Mouse (Mus musculus): Measurements from ENCODE around the gene Klhdc8a. TPM values are rescaled to one million over a fixed set of nuclear protein-coding genes. Genes with fewer than 3 reads are reported as not detected.
A peak's percentile ranks its signal among the peaks of the same experiment; 100 is the strongest.

Klhdc8a gene
- polyA plus RNA-seq, 1 experiment = 0.26 TPM

DNA sequence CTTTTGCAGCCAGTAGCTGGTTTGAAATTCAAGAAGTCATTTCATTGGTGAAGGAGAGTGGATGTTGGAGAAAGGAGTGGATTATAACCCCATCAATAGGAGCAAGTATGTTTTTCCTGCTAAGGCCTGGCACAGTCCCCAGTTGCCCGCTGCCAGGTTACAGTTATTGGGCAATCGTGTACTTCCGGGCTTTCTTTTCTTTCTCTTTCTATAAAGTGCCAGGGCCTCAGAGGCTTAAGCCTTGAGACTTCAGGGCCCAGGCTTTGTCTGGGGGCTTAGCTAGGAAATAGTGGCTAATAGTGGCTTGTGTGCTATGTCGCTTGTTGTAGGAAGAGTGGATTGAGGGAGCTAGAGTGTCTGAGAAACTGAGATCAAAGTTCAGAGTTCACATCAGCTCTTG lies 19.0 kb downstream of the Klhdc8a start:
- no peak for DNase-seq (ENCODE audit: low read depth)

DNA sequence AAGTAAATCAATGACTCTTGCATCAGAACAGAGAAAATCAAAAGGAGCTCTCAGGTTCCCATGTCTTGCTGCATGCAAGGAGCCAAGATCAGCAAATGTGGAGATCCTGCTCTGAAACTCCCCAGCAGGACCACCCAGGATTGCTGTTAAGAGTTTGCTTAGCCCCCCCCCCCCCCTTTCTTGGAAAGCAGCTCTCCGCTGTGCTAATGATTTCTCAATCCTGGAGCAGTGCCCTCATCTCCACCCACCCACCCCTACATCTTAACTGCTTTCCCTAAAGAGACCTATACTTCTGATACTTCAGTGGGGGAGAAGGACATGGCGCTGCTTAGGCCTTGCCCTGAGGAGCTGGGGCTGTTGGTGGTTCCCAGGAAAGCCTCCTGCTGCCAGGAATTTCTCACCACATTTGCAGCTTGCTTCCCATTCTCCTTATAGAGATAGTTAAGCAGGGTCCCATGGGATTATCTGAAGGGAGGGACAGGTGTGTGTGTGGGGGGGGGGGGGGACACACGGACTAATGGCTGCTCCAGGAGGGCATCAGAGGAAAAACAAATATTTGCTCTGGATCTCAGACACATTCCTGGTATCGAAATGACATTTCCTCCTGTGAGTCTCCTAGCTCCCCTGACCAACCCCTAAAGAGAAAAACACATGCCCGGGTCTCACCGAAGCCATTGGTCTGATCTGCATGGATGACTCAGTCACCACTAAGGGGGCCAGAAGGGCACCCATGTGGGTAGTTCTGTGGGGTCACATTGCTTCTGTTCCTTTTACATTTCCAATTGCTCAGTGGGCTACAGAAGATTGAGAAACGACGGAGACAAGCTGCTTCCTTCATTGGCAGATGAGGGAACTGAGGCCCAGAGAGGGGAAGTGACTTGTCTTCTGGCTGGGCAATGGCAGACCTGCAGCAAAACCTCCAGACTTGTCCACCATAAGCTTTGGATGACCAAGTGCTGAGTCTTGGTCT lies 19.8 kb downstream of the Klhdc8a start:
- no peak for DNase-seq (ENCODE audit: low read depth)

DNA sequence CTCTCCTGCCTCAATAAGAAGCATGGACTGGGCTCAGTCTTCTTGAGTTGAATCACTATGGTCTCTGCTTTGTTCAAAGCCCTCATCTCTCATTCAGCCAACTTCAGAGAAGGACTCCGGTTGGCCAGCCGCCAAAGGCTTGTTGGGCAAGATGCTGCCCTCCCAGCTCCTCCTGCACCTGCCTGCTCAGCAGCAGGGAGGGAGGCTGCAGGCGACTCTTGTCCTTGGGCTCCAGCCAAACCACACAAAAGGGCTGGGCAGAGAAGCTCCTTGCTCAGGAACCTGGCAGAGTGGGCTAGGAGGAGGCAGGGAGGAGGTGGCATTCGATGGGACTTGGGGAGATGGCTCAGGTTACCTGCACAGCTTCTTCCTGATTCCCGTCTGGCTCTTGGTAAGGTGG lies 20.8 kb downstream of the Klhdc8a start:
- DNase-seq (ENCODE audit: low read depth) = peak; percentile 97

DNA sequence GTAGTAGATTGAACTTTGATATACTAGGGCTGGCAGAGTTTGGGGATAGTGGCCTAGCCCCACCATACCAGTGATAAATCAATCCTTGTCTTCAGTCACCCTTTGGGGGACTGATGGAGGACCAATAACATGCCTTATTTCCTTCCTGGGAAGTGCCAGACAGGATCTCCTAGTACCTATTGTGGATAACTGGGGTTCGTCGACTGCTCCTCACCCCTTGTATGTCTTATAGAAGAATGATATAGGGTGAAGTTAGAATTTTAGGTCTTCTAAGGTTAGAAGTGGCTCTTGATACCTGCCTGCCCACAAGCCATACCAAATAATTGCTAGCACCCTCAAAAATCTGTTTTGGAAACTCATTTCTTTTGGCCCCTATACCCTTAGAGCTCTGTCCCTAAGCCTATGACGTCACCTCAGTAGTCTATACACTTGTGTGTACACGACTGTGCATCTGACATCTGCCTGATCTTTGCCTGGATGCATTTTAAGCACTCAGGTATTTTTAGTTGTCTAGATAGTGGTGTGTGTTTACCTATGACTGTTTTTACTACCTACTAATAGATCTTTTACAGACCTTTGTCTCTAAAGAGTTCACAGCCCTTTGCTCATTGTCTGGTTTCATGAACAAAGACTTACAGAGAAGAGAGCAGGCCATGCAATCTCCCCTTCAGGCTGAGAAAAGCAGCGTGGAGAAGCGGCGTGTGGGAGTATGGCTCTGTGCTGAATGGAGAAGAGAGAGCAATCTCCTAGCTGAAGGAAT lies 23.6 kb downstream of the Klhdc8a start:
- DNase-seq (ENCODE audit: low read depth) = no peak

GRCm38 (mm10) chr1:132322711-132323542 lies 24.5 kb downstream of the Klhdc8a start:
- DNase-seq (ENCODE audit: low read depth) = no peak

DNA sequence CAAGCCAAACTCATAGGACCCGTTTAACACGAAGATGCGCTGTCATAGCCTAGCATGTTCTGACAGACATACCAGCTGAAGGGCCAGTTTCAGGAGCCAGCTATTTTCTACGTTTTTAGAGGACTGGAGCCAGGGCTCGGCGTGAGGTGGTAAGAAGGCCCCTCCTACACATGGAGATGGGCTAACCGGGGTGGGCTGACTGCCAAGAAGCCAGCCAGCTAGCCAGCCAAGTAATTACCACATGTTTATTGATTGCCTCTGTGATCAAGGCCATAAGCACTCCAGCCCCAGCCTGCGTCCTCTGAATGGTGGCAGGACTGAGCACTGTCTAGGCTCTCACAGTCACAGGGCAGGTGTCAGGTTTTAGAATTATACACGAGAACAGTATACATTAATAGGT lies 28.4 kb downstream of the Klhdc8a start:
- no peak for DNase-seq (ENCODE audit: low read depth)

DNA sequence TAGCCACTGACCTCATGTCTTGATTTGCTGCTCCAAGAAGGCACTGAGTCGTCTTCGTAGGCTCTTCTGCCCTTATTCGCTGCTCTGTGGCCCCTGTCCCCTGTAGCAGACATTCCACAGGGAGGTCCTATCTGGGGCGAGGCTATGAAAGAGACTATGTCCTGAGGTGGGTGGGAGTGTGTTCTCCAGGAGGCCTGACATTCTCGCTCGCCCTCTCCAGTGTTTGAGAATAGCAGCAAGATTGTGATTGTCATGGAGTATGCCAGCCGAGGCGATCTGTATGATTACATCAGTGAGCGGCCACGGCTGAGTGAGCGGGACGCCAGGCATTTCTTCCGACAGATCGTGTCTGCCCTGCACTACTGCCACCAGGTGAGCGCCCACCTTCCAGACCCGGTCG lies 29.1 kb downstream of the Klhdc8a start:
- no peak for DNase-seq (ENCODE audit: low read depth)

DNA sequence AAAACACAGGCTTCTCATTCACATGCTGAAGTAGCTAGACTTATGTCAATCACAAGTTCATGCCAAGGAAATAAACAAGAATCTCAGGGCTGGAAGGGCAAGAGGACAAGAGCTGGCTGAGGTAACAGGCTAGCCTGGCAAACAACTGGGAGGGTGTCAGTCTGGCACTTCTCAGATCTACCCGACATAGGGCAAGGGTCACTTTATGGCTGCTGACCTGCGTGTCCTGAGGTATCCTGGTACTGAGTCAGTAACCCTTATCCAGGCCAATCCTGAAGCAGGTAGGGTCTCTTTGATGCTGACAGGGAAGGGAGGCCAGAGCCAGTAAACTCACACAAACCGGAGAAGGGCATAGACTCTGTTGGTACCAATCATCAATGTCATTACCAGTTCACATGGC lies 30.1 kb downstream of the Klhdc8a start:
- DNase-seq (ENCODE audit: low read depth) = no peak

- DNase-seq (ENCODE audit: low read depth) = no peak
These were observed 31.2 kb downstream of the Klhdc8a start for GRCm38 (mm10) chr1:132329656-132330055.

GRCm38 (mm10) chr1:132330397-132330796 lies 32.0 kb downstream of the Klhdc8a start:
- DNase-seq (ENCODE audit: low read depth) = no peak

- DNase-seq (ENCODE audit: low read depth) = no peak
These were observed 32.9 kb downstream of the Klhdc8a start for GRCm38 (mm10) chr1:132331283-132331682.

DNA sequence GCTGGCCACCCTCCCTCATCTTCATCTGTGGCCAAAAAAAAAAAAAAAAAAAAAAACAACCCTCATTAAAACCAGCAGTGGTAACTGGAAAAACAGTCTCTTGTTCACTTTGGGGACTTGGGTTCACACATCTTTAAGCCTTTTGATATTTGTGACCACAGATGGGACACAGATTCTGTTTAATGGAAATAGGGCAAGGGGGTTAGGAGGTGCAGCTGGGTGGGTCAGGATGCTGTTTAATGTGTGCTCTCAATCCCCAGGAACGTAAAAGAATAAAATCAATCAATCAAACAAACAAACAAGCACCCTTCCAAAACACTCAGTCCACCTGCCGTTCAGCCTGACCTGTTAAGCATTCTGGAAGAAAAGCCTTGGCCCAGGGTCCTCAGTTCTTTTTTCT lies 34.8 kb downstream of the Klhdc8a start:
- no peak for DNase-seq (ENCODE audit: low read depth)

DNA sequence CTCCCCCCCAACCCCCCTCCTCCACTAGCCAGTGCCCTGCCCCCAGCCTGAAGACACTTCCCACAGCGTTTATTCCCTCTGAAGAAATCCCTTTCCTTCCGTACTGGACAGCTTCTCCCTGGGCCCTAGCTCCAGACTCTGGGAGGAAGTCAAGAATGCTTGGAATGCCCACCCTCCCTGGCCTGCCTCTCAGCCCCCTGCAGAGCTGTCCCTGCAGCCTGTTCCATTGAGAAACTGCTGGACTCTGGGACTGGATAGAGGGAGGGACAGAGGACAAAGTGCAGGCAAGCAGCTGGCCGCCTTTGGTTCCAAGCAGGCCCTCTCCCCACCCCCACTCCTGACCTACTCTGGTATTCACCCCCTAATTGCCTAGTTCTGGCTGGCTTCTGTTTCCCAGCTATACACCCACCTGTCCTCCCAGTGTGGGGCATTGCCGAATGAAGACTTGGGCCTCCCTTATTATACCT lies 35.3 kb downstream of the Klhdc8a start:
- DNase-seq (ENCODE audit: low read depth) = no peak

GRCm38 (mm10) chr1:132334178-132334801 lies 35.9 kb downstream of the Klhdc8a start:
- DNase-seq (ENCODE audit: low read depth) = no peak

GRCm38 (mm10) chr1:132335378-132335965 lies 37.0 kb downstream of the Klhdc8a start:
- no peak for DNase-seq (ENCODE audit: low read depth)

- no peak for DNase-seq (ENCODE audit: low read depth)
These were observed 38.5 kb downstream of the Klhdc8a start for GRCm38 (mm10) chr1:132336921-132337320.

DNA sequence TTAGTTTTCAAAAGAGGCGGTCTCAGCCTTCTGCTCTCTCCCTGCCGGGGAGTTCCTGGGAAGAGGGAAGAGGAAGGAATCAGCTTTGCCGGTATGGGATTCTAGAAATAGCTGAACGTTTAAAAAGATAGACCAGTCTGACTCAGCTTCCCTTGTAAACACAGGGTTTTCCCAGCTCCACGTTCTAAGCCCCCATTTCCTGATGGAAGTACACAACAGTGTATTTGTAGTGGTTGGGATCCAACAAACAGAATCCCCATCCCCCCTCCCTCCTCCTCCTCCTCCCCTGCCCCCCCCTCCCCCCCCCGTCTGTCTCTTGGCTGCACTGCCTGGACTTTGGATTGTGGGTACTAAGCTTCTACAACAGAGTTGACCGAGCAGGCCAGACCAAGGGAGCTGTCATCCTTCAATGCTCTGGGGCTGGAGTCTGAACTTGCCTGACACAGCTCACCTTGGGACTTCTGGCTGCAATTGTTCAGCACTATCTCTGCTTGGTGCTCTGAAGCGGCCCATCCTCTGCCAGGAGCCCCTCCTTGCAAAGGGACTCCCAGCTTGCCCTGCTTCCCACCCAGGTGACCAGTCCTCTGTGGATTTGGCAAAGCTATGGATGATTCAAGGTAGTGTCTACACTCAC lies 39.7 kb downstream of the Klhdc8a start:
- DNase-seq (ENCODE audit: low read depth) = no peak

DNA sequence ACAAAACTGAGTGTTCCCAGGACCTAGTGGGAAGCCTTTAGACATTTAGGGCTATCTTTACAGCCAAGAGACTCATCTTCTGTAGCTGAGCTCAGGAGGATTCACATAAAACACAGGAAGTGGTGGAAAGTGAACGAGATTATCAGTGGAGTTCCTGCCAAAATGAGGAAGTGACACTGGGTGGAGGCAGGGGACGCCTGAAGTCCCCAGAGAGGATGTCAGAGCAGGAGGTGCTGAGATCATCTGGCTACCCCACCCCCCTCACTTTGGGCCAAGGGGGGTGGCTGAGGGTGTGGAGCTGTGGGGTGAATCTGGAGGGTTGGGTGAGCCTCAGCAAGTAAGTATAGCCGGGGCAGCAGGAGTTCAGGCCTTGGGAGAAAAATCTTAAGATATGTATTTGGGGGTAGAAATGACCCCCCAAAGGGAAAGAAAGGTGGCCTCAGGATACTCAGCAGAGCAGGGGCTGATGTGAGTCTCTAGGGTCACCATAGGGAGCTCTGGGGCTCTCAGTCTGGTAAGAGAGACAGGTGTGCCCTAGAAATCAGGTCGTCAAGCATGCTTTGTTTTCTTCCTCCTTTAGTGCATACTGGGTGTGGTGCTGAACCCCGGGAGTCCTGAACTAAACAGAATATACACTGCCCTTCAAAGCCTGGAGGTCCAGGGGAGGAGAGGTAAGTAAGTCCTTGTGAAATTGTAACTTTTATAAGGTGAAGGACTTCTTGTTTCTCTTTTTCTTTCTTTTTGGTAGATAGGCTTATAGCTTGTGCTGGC lies 43.5 kb downstream of the Klhdc8a start:
- DNase-seq (ENCODE audit: low read depth) = no peak

- DNase-seq (ENCODE audit: low read depth) = no peak
These were observed 44.1 kb downstream of the Klhdc8a start for GRCm38 (mm10) chr1:132342518-132342917.

DNA sequence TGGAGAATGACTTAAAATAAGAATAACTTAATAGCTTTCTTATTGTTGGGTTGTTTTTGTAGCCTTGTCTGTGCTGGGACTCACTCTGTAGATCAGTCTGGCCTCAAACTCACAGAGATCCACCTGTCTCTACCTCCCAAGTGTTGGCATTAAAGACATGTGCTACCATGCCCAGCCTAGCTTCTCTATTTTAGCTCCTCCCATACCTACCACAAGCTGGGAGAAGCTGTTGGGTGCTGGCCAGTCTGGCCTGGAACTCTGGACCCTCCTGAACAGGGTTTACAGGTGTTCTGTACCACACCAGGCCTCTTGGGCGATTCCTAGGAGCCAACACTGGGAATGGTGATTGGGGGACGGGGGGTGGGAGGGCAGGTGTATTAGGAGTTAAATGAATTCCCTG lies 44.8 kb downstream of the Klhdc8a start:
- DNase-seq (ENCODE audit: low read depth) = no peak
